Mouse (Mus musculus) embryonic fibroblast, embryonic 13.5 days (primary cell): Measurements from ENCODE around the gene Efcab8. TPM values are rescaled to one million over a fixed set of nuclear protein-coding genes. Genes with fewer than 3 reads are reported as not detected.
"Not testable (repeated sequence)": the region's sequence is repeated elsewhere in the genome, so short reads cannot be mapped to it uniquely, and the experiment has no call there.

Source experiments
- H3K27ac ChIP-seq: 2 replicates; pipeline ENCODE4 v1.5.1; 2012; ENCODE audit warnings: low read length, control low read depth, inconsistent platforms; ENCODE audit not compliant: insufficient read depth
- H3K4me1 ChIP-seq: 2 replicates; pipeline ENCODE4 v1.6.1; 2011; ENCODE audit warnings: low read length; ENCODE audit not compliant: control insufficient read depth, insufficient read depth
- H3K4me3 ChIP-seq: 2 replicates; pipeline ENCODE4 v1.5.1; 2011; ENCODE audit warnings: mild to moderate bottlenecking, control low read depth, low read length; ENCODE audit not compliant: insufficient read depth
- CTCF ChIP-seq: IDR thresholded peaks from 2 replicates; pipeline ENCODE4 v1.5.1; 2011; ENCODE audit warnings: mild to moderate bottlenecking, control low read depth, low read length, moderate library complexity, borderline replicate concordance; ENCODE audit not compliant: insufficient read depth
- POLR2A ChIP-seq: IDR thresholded peaks from 2 replicates; pipeline ENCODE4 v1.6.1; 2011; ENCODE audit warnings: low read depth, mild to moderate bottlenecking, control low read depth, low read length, moderate library complexity
- polyA plus RNA-seq: library from polyadenylated mRNA; stranded (reverse); fragments of >200 nt; gene quantifications from 2 replicates; pipeline ENCODE4 v1.2.4, GENCODE M21; 2011; ENCODE audit warnings: low read depth; ENCODE audit not compliant: missing spikeins, insufficient read length

Efcab8 gene
- polyA plus RNA-seq, 1 experiment, result 0.32 TPM

GRCm38 (mm10) chr2:153772950-153773349, 6.8 kb upstream of the Efcab8 start:
- TF ChIP-seq CTCF, result no peak
- TF ChIP-seq POLR2A, result no peak
- no peaks in the 10 kb centered on the region for H3K4me1 ChIP-seq
- no peak overlapping the region for H3K4me3 ChIP-seq
- H3K27ac ChIP-seq, result no peak overlapping the region

- H3K4me3 ChIP-seq, result no peak overlapping the region
- H3K27ac ChIP-seq, result no peak overlapping the region
- TF ChIP-seq CTCF (no peak), POLR2A (no peak)
- 0 out of 2 replicates have a peak, but pooled peaks cover 2% of the 10 kb centered on the region for H3K4me1 ChIP-seq
Observed at GRCm38 (mm10) chr2:153775472-153775871, 4.3 kb upstream of the Efcab8 start.

DNA sequence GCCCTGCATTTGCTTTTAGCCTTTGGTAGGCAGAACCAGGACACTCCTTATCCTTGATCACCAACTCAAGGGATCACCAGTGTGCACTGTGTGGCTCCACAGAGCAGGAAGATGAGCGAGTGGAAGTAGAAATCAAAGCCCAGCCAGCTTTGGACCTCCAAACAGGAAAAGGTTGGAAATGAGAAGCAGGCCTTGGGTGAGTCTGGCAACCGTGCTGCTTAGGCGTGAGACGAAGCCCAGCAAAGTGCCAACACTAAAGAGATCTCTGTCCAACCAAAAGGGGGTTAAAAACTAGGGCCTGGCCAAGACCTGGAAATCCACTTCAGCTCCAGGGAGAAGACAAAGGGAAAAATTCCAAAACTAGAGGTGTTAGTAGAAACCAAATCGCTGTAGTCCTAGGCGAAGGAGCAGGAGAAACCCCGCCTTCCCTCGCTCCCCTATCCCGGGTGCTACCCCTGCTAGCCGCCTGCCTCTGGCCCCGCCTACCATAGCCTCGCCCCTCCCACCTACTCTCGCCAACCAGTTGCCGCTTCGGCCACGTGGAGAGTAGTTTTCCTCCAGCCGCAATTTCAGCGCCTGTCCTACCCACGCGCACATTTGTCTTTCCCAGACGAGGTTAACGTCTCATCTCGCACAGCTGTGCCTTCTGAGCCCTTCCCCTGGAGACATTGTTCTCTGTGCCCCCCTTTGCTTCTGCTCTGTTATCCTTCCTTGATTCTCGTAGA, 931 bp upstream of the Efcab8 start:
- TF ChIP-seq POLR2A, result no peak
- no peak for TF ChIP-seq CTCF
- H3K4me3 ChIP-seq, result no peak overlapping the region
- no peak overlapping the region for H3K27ac ChIP-seq
- 0 out of 2 replicates have a peak, but pooled peaks cover 2% of the 10 kb centered on the region for H3K4me1 ChIP-seq

GRCm38 (mm10) chr2:153781181-153781580, 1.4 kb downstream of the Efcab8 start:
- Histone ChIP-seq H3K4me1 (0 out of 2 replicates have a peak, but pooled peaks cover 2% of the 10 kb centered on the region), H3K4me3 (no peak overlapping the region), H3K27ac (no peak overlapping the region)
- no peak for TF ChIP-seq POLR2A
- no peak for TF ChIP-seq CTCF

DNA sequence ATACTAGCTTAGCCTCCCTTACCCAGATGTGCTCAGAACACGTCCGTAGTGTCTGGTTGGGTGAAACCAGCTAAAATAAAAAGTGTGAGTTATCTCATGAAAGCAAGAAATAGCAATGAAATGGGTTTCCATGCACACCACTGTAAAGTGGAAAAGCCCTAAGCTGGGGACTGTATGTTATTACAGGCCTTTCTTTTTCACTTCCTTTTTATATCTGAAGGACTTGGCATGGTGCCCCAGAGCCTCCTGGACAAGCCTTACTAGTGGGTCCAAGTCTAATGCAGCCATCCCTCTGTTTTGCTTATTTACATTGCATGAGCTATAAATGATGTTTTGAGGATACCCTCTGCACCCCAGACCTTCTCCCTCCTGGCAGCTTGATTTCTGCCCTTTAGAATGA, 4.9 kb downstream of the Efcab8 start:
- Histone ChIP-seq H3K27ac (no peak overlapping the region), H3K4me1 (no peaks in the 10 kb centered on the region), H3K4me3 (no peak overlapping the region)
- TF ChIP-seq POLR2A, result no peak
- TF ChIP-seq CTCF, result no peak

DNA sequence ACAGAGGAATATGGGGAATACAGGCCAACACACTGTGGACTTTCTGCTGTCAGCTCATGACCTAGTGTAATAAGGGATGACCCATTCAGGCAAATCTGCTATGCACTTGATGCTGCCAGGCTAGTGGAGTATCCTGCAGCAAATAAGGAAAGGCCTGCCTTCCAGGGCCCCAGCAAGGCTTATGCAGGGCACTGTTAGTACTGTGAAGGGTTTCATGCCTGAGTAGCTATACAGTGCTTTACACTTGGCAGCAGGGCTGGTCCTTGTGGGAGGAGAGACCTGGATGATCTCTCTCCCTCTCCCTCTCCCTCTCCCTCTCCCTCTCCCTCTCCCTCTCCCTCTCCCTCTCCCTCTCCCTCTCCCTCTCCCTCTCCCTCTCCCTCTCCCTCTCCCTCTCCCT, 13.6 kb downstream of the Efcab8 start:
- Histone ChIP-seq H3K4me3 (no peak overlapping the region), H3K4me1 (no peaks in the 10 kb centered on the region), H3K27ac (no peak overlapping the region)
- TF ChIP-seq CTCF (no peak), POLR2A (no peak)

- TF ChIP-seq CTCF, result peak; percentile 31; the same call in 1 of the 2 replicates
- no peak for TF ChIP-seq POLR2A
- Histone ChIP-seq H3K4me1 (no peaks in the 10 kb centered on the region), H3K4me3 (no peak overlapping the region), H3K27ac (no peak overlapping the region)
Observed at GRCm38 (mm10) chr2:153795090-153795489, 15.4 kb downstream of the Efcab8 start.

DNA sequence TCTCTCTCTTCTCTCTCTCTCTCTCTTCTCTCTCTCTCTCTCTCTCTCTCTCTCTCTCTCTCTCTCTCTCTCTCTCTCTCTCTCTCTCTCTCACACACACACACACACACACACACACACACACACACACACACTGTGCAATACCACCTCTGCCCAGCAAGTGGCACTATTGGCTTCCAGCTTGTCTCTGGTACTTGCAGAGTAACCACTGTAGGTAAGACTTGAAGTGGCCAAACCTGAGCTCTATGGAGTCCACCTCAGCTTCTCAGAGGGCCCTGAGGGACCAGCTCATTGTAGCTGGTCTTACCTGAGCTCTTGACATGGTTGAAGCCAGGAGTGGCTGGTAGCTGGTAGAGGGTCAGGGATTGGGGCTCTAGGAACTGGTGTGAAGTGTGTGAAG, 27.7 kb downstream of the Efcab8 start:
- TF ChIP-seq CTCF, result peak; percentile 70; the same call in 1 of the 2 replicates
- H3K4me1 ChIP-seq, H3K27ac ChIP-seq, H3K4me3 ChIP-seq: not testable (repeated sequence)

DNA sequence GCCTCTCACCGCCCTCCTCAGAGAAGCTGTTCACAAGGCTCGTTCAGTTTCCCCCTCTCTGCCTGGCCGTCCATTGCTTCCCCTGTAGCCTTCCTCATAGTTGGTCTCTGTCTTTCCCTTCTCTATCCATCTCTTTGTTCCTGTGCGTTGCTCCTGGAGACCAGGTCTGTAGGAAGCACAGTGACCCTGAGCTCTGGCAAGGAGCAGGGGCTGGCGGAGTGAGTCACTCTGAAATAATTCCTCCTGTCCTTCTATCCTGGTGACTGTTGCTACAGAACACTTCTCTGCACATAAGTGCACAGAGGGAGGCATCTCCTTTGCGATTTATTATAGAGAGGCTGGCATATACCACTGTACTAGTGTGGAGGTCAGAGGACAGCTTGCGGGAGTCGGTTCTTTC, 28.4 kb downstream of the Efcab8 start:
- no peak overlapping the region for H3K27ac ChIP-seq
- TF ChIP-seq CTCF (no peak), POLR2A (no peak)
- no peak overlapping the region for H3K4me3 ChIP-seq
- H3K4me1 ChIP-seq, result no peaks in the 10 kb centered on the region

DNA sequence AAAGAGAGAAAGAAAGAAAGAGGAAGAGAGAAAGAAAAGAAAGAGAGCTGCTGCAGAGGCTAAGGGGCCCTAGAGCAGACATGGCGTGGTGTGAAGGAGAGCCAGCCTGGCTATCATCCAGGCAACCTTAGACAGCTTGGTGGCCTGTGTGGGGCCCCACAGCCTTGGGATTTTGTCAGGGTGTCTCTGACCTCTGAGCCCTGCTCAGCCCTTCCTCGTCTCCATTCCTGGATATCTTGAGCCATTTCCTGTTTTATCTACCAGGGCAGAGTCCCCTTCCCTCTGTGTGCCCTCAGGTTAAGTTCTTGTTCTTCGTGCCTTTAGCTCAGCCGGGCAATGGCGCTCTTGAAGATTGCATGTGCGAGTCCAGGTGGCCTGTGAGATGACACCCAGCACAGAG, 29.1 kb downstream of the Efcab8 start:
- H3K27ac ChIP-seq, result no peak overlapping the region
- TF ChIP-seq CTCF, result no peak
- TF ChIP-seq POLR2A, result no peak
- H3K4me1 ChIP-seq, result no peaks in the 10 kb centered on the region
- H3K4me3 ChIP-seq, result no peak overlapping the region

DNA sequence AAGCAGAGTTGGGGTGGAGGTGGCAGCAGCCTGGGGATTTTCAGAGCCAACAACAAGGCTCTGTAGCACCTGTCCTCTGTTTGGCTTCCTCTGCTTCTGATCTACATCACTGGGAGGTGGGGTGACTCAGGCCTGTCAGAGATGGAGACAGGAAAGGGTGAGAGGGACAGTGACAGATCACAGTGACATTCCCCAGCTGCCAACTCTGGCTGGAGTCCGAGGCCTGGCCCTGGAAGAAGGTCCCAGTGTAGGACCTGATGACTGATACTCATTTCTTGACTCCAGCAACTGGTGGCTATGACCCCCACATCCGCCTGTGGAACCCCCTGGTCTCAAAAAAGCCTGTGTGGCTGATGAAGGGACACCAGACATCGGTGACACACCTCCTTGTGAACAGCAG, 30.2 kb downstream of the Efcab8 start:
- Histone ChIP-seq H3K4me1 (no peaks in the 10 kb centered on the region), H3K27ac (no peak overlapping the region), H3K4me3 (no peak overlapping the region)
- TF ChIP-seq POLR2A, result no peak
- no peak for TF ChIP-seq CTCF
